Mouse (Mus musculus) CH12.LX (cell line): ENCODE data around the gene Pgc.

Experiments used
- CHD2 ChIP-seq: IDR thresholded peaks from 2 replicates; pipeline ENCODE4 v1.6.1; 2011; ENCODE audit warnings: low read length, improper control_type of control experiment
- CTCF ChIP-seq, 2 experiments: IDR thresholded peaks in 1 of 2; conservative IDR thresholded peaks in 1 of 2; 2 replicates each; pipeline ENCODE4 v1.5.1; 2011 to 2012; ENCODE audit warnings: low read depth in 2 of 2, low read length in 2 of 2, improper control_type of control experiment in 1 of 2, inconsistent platforms in 1 of 2, mild to moderate bottlenecking in 1 of 2, moderate library complexity in 1 of 2
- E2F4 ChIP-seq: IDR thresholded peaks from 2 replicates; pipeline ENCODE4 v1.6.1; 2011; ENCODE audit warnings: low read depth, low read length, improper control_type of control experiment; ENCODE audit not compliant: insufficient replicate concordance
- EP300 ChIP-seq: IDR thresholded peaks from 2 replicates; pipeline ENCODE4 v1.6.1; 2011; ENCODE audit warnings: low read length, improper control_type of control experiment
- JUND ChIP-seq: conservative IDR thresholded peaks from 2 replicates; pipeline ENCODE4 v1.6.1; 2011; ENCODE audit warnings: low read depth, low read length, improper control_type of control experiment
- MAX ChIP-seq: IDR thresholded peaks from 2 replicates; pipeline ENCODE4 v1.6.1; 2011; ENCODE audit warnings: low read length, improper control_type of control experiment
- POLR2A ChIP-seq: IDR thresholded peaks from 2 replicates; pipeline ENCODE4 v1.6.1; 2011; ENCODE audit warnings: low read depth, mild to moderate bottlenecking, improper control_type of control experiment, low read length
- POLR2AphosphoS2 ChIP-seq: IDR thresholded peaks from 2 replicates; pipeline ENCODE4 v1.6.1; 2011; ENCODE audit warnings: low read depth, low read length, improper control_type of control experiment
- SIN3A ChIP-seq: IDR thresholded peaks from 2 replicates; pipeline ENCODE4 v1.6.1; 2012; ENCODE audit warnings: low read length, improper control_type of control experiment, inconsistent platforms
- TCF12 ChIP-seq: IDR thresholded peaks from 2 replicates; pipeline ENCODE4 v1.6.1; 2014; ENCODE audit warnings: low read depth, mild to moderate bottlenecking, inconsistent platforms, low read length, improper control_type of control experiment
- USF1 ChIP-seq: IDR thresholded peaks from 2 replicates; pipeline ENCODE4 v1.6.1; 2014; ENCODE audit warnings: low read depth, mild to moderate bottlenecking, inconsistent platforms, low read length, improper control_type of control experiment

DNA sequence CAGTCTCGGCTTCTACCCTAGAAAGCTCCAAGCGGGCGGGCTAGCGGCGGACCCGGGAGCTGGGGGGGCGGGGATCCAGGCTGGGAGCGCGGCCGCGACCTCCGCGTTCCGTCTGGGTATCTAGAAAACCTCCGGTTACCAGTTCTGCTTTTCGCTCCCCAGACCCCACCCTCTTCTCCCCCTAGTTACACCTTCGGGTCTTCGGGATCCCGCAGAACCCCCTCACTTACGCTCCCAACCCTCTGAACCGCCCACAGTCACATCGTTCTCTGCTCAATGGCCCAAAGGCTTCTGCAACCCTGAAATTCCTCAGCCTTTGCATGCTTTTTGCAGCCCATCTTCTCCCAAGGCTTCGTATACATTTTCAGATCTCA is 31.3 kb upstream of the Pgc start:
- TF ChIP-seq POLR2A (no peak), CTCF (conservative IDR thresholded peaks at IDR 0.05 in 1 of 2, IDR thresholded peaks at IDR 0.05 in 1 of 2; ENCODE audit: low read depth in 2 of 2, low read length in 2 of 2) (no peak), USF1 (no peak), MAX (no peak), SIN3A (no peak), JUND (no peak), POLR2AphosphoS2 (no peak), TCF12 (no peak), E2F4 (no peak), EP300 (no peak), CHD2 (no peak)
